Mouse (Mus musculus): ENCODE results near the gene Echdc1. TPM values are rescaled to one million over a fixed set of nuclear protein-coding genes. Genes with fewer than 3 reads are reported as not detected.
"Not testable (repeated sequence)": the region's sequence is repeated elsewhere in the genome, so short reads cannot be mapped to it uniquely, and the experiment has no call there.

The Echdc1 gene
- total RNA-seq, 2 experiments from 2014 or later: 24.4 to 27.8 TPM

- intact Hi-C loops (cut with DNase I): no loop called here
- no peak for DNase-seq (ENCODE audit: low spot score in 2 of 2)
These were observed 68.6 kb downstream of the Echdc1 start for GRCm38 (mm10) chr10:29381558-29381957.

GRCm38 (mm10) chr10:29394890-29395289 is 81.9 kb downstream of the Echdc1 start:
- intact Hi-C loops (cut with DNase I); DNase-seq (ENCODE audit: low spot score in 2 of 2): not testable (repeated sequence)

Other genes starting within 250 kb of the Echdc1 start
- gene Soga3, start 169.3 kb upstream of the Echdc1 start, total RNA-seq (2021): 100 to 1,000 TPM; 154 TPM
- 10 to 100 TPM; 27.6 to 29.4 TPM for gene Gm49353, start 114.2 kb upstream of the Echdc1 start, total RNA-seq (2021)
- 10 to 100 TPM; 68.6 to 76.3 TPM for gene 9330159F19Rik, start 101.6 kb upstream of the Echdc1 start, total RNA-seq (2021)
- 10 to 100 TPM; 84.8 to 89.4 TPM for gene Rnf146, start 49.3 kb downstream of the Echdc1 start, total RNA-seq (2021)
- 10 to 100 TPM; 11.3 to 11.9 TPM for gene Rspo3, start 222.7 kb downstream of the Echdc1 start, total RNA-seq (2021)